Mouse (Mus musculus) lung, embryonic 15.5 days (tissue): ENCODE measurements around the gene Tmem237. TPM values are rescaled to one million over a fixed set of nuclear protein-coding genes. Genes with fewer than 3 reads are reported as not detected.

Experiments used
- ATAC-seq: fragments of 200-750 bp; cut with Nextera tagmentation; 2 replicates; pipeline ENCODE4 v1.8.0; 2017; ENCODE audit warnings: moderate number of reproducible peaks, borderline replicate concordance; ENCODE audit not compliant: low FRiP score, low TSS enrichment; ENCODE audit errors: extremely low read depth
- H3K27ac ChIP-seq: fragments of 300-500 bp; sonication (generic); 2 replicates; pipeline ENCODE4 v1.5.1; 2015; ENCODE audit warnings: moderate library complexity, mild to moderate bottlenecking, inconsistent platforms
- H3K27me3 ChIP-seq: fragments of 300-500 bp; sonication (generic); 2 replicates; pipeline ENCODE4 v1.6.1; 2015; ENCODE audit warnings: inconsistent platforms
- H3K36me3 ChIP-seq: fragments of 300-500 bp; sonication (generic); 2 replicates; pipeline ENCODE4 v1.6.1; 2015; ENCODE audit warnings: inconsistent platforms
- H3K4me1 ChIP-seq: fragments of 300-500 bp; sonication (generic); 2 replicates; pipeline ENCODE4 v1.6.1; 2015; ENCODE audit warnings: inconsistent platforms
- H3K4me2 ChIP-seq: fragments of 300-500 bp; sonication (generic); 2 replicates; pipeline ENCODE4 v1.6.1; 2015; ENCODE audit warnings: inconsistent platforms, mild to moderate bottlenecking, moderate library complexity
- H3K4me3 ChIP-seq: fragments of 300-500 bp; sonication (generic); 2 replicates; pipeline ENCODE4 v1.5.1; 2015; ENCODE audit warnings: mild to moderate bottlenecking, inconsistent platforms
- H3K9ac ChIP-seq: fragments of 300-500 bp; sonication (generic); 2 replicates; pipeline ENCODE4 v1.6.1; 2015; ENCODE audit warnings: inconsistent platforms
- H3K9me3 ChIP-seq: fragments of 300-500 bp; sonication (generic); 2 replicates; pipeline ENCODE4 v1.6.1; 2016; ENCODE audit warnings: inconsistent platforms
- WGBS: fragments of 180-500 bp; shearing (Covaris S2); methylation state at CpG from one replicate; pipeline ENCODE4 v1.1.7; 2015; 5-methylcytosine and 5-hydroxymethylcytosine counted together
- polyA plus RNA-seq: library from polyadenylated mRNA; unstranded; fragments of >200 nt; fragmentation: Nextera tagmentation; extraction: Ambion mirVana; gene quantifications from 2 replicates; pipeline ENCODE4 v1.2.1, GENCODE M21; 2015

Gene Tmem237
- polyA plus RNA-seq, 1 experiment from 2014 or later = 37.2 TPM

DNA sequence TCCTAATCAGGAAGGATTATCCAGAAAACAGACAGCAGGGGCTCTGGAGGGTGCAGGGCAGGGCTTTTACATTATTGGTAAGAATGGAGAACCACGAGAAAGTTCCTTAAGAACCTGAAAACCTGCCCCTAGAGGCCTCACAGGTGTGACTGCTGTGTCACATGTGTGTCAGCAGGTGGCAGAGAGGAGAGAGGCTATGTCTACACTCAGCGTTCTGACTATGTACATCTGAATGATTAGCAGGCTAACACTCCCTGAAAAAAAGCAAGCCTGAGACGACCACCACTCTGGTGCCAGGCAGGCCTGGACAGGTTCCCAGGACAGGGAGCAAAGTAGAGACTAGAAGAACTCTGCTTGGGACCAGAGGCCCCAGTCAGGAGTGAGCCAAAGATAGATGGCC is 49.3 kb downstream of the Tmem237 start:
- Histone ChIP-seq H3K4me3 (no peak overlapping the region), H3K9ac (no peak overlapping the region), H3K4me1 (no peaks in the 10 kb centered on the region), H3K4me2 (no peak overlapping the region), H3K27ac (no peak overlapping the region), H3K36me3 (no peaks in the 10 kb centered on the region), H3K27me3 (no peaks in the 10 kb centered on the region), H3K9me3 (no peaks in the 10 kb centered on the region)
- ATAC-seq = no peak
- 21% methylated on average over 3 of the region's 3 CpGs for WGBS

DNA sequence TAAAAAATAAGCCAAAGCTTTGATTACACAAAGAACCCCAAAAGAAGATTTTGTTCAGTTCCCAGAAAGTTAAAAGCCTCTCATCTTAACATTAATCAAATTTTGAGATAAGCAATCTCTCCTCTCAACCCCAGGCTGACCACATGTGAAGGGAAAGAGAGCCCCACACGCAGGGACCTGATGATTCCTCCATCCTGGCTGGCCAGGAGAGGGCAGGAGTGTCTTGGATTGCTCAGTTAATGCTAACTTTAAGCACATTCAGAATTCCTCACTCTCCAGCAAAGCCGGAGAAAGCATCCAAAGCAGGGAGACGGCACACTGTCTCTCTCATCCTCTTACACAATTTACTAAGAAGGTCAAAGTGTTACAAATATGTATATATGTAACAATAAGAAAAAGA is 52.2 kb downstream of the Tmem237 start:
- Histone ChIP-seq H3K4me1 (no peaks in the 10 kb centered on the region), H3K9ac (no peak overlapping the region), H3K27ac (no peak overlapping the region), H3K4me2 (no peak overlapping the region), H3K27me3 (no peaks in the 10 kb centered on the region), H3K9me3 (no peaks in the 10 kb centered on the region), H3K36me3 (no peaks in the 10 kb centered on the region), H3K4me3 (no peak overlapping the region)
- 2% methylated on average over 3 of the region's 3 CpGs for WGBS
- ATAC-seq = no peak

- H3K9me3 ChIP-seq = no peaks in the 10 kb centered on the region
- H3K4me1 ChIP-seq = no peaks in the 10 kb centered on the region
- ATAC-seq = no peak
- no peaks in the 10 kb centered on the region for H3K36me3 ChIP-seq
- H3K4me3 ChIP-seq = no peak overlapping the region
- 39% methylated on average over 3 of the region's 3 CpGs for WGBS
- no peak overlapping the region for H3K4me2 ChIP-seq
- no peak overlapping the region for H3K9ac ChIP-seq
- no peak overlapping the region for H3K27ac ChIP-seq
- H3K27me3 ChIP-seq = no peaks in the 10 kb centered on the region
These were observed 56.5 kb downstream of the Tmem237 start for GRCm38 (mm10) chr1:59063697-59064096.

GRCm38 (mm10) chr1:59056955-59057354 is 63.3 kb downstream of the Tmem237 start:
- H3K36me3 ChIP-seq = no peaks in the 10 kb centered on the region
- H3K4me3 ChIP-seq = no peak overlapping the region
- H3K27me3 ChIP-seq = no peaks in the 10 kb centered on the region
- ATAC-seq = no peak
- H3K9ac ChIP-seq = no peak overlapping the region
- no peaks in the 10 kb centered on the region for H3K4me1 ChIP-seq
- H3K4me2 ChIP-seq = no peak overlapping the region
- WGBS = 61% methylated on average over 2 of the region's 2 CpGs
- H3K9me3 ChIP-seq = no peaks in the 10 kb centered on the region
- no peak overlapping the region for H3K27ac ChIP-seq

- no peak overlapping the region for H3K9ac ChIP-seq
- no peak for ATAC-seq
- H3K4me1 ChIP-seq = no peaks in the 10 kb centered on the region
- H3K9me3 ChIP-seq = no peaks in the 10 kb centered on the region
- WGBS = 43% methylated on average over 2 of the region's 2 CpGs
- H3K27me3 ChIP-seq = no peaks in the 10 kb centered on the region
- no peak overlapping the region for H3K4me3 ChIP-seq
- H3K36me3 ChIP-seq = no peaks in the 10 kb centered on the region
- no peak overlapping the region for H3K4me2 ChIP-seq
- H3K27ac ChIP-seq = no peak overlapping the region
These were observed 68.9 kb downstream of the Tmem237 start for GRCm38 (mm10) chr1:59051306-59051705.

Other genes with a start within 250 kb of the Tmem237 start
- gene Trak2, start 147.0 kb downstream of the Tmem237 start, polyA plus RNA-seq = 14.0 and 14.6 TPM in 2 replicates
- 22.3 and 27.9 TPM in 2 replicates for gene Stradb, start 146.9 kb downstream of the Tmem237 start, polyA plus RNA-seq
- not detected in 2 replicates for gene C2cd6, start 25.5 kb downstream of the Tmem237 start, polyA plus RNA-seq
- 0.21 and 0.56 TPM in 2 replicates for gene Mpp4, start 43.0 kb upstream of the Tmem237 start, polyA plus RNA-seq
- 9.8 and 10.7 TPM in 2 replicates for gene Als2, start 116.8 kb upstream of the Tmem237 start, polyA plus RNA-seq
- 0.18 TPM in 1 of 2 replicates, not detected in the other for gene Cdk15, start 136.5 kb upstream of the Tmem237 start, polyA plus RNA-seq